Mouse (Mus musculus) testis, adult 2 months (tissue): ENCODE results near the gene Gm20388. TPM values are rescaled to one million over a fixed set of nuclear protein-coding genes. Genes with fewer than 3 reads are reported as not detected.
A peak's percentile ranks its signal among the peaks of the same experiment; 100 is the strongest.

Source experiments
- H3K27ac ChIP-seq: fragments of 200-500 bp; 2 replicates; pipeline ENCODE4 v1.5.1; 2012; ENCODE audit warnings: low read depth, low read length; ENCODE audit not compliant: control insufficient read depth, insufficient read depth
- H3K27me3 ChIP-seq: fragments of 200-500 bp; 2 replicates; pipeline ENCODE4 v1.6.1; 2012; ENCODE audit warnings: mild to moderate bottlenecking, low read length, moderate library complexity; ENCODE audit not compliant: control insufficient read depth, insufficient read depth
- H3K36me3 ChIP-seq: fragments of 200-500 bp; 2 replicates; pipeline ENCODE4 v1.6.1; 2012; ENCODE audit warnings: mild to moderate bottlenecking, low read length; ENCODE audit not compliant: control insufficient read depth, insufficient read depth
- H3K4me1 ChIP-seq: fragments of 200-500 bp; 2 replicates; pipeline ENCODE4 v1.6.1; 2012; ENCODE audit warnings: low read length; ENCODE audit not compliant: control insufficient read depth, insufficient read depth
- H3K4me3 ChIP-seq: fragments of 200-500 bp; 2 replicates; pipeline ENCODE4 v1.5.1; 2012; ENCODE audit warnings: low read depth, mild to moderate bottlenecking, low read length, moderate library complexity, mixed read lengths; ENCODE audit not compliant: control insufficient read depth
- CTCF ChIP-seq: fragments of 200-500 bp; IDR thresholded peaks from 2 replicates; pipeline ENCODE4 v1.5.1; 2012; ENCODE audit warnings: low read depth, mild to moderate bottlenecking, inconsistent platforms, low read length, moderate library complexity; ENCODE audit not compliant: control insufficient read depth, insufficient read depth, insufficient replicate concordance
- POLR2A ChIP-seq: fragments of 200-500 bp; IDR thresholded peaks from 2 replicates; pipeline ENCODE4 v1.6.1; 2012; ENCODE audit warnings: low read depth, mild to moderate bottlenecking, inconsistent platforms, low read length, moderate library complexity; ENCODE audit not compliant: control insufficient read depth
- polyA plus RNA-seq: library from polyadenylated mRNA; depleted of rRNA; stranded (reverse); fragments of >200 nt; gene quantifications from 2 replicates; pipeline ENCODE4 v1.2.3, GENCODE M21; 2012

Gm20388 gene
- polyA plus RNA-seq, 1 experiment: 5.6 TPM

DNA sequence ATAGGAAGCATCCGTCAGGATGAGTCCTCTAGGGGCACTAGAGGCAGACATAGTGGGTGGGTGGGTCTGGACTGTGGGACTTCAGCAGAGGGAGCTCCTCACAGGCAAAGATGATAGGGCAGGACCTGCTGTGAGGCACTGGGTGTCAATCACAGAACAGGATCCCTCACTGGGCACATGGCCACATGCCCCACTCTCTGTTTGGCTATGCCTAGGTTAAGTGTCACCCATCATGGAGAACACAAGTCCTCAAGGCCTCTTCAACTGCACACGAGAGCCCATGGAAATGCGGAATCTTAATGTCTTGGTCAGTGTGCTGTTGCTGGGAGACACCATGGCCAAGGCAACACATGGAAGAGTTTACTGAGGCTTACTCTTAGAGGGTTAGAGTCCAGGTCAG is 2617.3 kb downstream of the Gm20388 start:
- Histone ChIP-seq H3K4me1 (no peaks in the 10 kb centered on the region; the same call in 1 of the 2 replicates), H3K4me3 (peak overlapping the region; percentile 52), H3K27me3 (no peaks in the 10 kb centered on the region), H3K36me3 (no peaks in the 10 kb centered on the region), H3K27ac (no peak overlapping the region)
- no peak for TF ChIP-seq CTCF
- no peak for TF ChIP-seq POLR2A

DNA sequence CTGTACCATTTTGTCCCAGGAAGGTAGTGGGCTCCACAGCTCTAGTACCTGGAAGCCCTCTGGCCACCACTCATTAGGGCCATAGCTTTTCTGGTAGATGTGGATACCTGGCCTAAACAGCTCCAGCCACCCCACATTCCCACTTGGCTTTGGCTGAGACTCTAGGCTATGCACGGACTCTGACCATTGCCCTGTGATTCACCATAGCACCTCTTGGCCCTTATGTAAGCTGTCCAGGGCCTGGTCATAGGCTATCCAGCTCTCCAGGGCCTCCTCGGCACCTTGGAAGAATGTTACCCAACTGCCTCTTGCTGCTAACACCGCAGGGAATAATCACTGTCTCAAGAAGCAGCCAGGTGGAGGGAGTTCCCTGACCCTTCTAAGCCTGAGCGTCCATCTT is 2618.5 kb downstream of the Gm20388 start:
- TF ChIP-seq CTCF: no peak
- TF ChIP-seq POLR2A: no peak
- Histone ChIP-seq H3K36me3 (no peaks in the 10 kb centered on the region), H3K4me1 (no peaks in the 10 kb centered on the region; the same call in 1 of the 2 replicates)

DNA sequence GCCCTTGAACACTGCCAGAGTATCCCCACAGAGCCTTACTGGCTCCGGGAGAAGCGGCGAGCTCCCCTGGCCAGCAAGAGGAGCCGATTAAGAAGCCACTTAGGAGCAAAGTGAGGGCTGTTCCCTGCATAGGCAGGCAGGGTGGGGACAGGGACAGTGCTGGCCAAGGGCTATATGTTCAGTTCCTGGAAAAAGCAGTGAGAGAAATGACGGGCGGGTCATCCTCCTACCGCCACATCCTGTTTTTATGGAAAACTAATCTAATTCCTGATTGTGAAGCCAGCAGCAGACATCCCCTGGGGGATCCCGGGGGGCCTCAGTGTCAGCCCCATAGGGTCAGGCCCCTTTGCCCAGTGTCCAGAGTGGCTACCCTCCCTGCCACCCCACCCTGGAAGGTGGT is 2620.7 kb downstream of the Gm20388 start:
- TF ChIP-seq POLR2A: no peak
- no peak for TF ChIP-seq CTCF
- Histone ChIP-seq H3K27ac (no peak overlapping the region), H3K4me1 (no peaks in the 10 kb centered on the region; the same call in 1 of the 2 replicates), H3K36me3 (no peaks in the 10 kb centered on the region), H3K27me3 (no peaks in the 10 kb centered on the region), H3K4me3 (no peak overlapping the region)

More for the DNA sequence above, 2618.5 kb downstream of the Gm20388 start:
- no peak overlapping the region for H3K27ac ChIP-seq
- no peak overlapping the region for H3K4me3 ChIP-seq
- no peaks in the 10 kb centered on the region for H3K27me3 ChIP-seq

DNA sequence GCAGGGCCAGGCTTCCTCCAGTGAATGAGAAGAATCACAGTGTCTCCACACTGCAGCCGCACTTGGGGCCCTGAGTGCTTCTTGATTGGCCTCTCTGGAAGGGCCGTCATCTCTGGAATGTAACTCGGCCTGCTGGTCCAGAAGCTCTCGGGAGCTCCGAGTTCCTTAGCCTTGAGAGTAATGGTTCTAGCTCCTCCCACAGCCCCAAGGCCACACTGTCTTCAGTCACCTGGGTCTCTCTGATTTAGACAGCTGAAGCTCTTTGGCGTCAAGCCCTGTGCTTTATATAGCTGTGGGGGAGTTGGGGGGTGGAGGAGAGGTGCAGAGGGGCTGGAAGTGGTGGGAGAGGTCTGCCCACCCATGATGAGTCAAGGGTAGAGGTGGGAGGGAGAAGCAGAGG is 2626.4 kb downstream of the Gm20388 start:
- Histone ChIP-seq H3K4me3 (no peak overlapping the region), H3K36me3 (no peaks in the 10 kb centered on the region), H3K27ac (peak overlapping the region; percentile 52), H3K4me1 (peaks cover 8% of the 10 kb centered on the region), H3K27me3 (no peaks in the 10 kb centered on the region)
- TF ChIP-seq POLR2A: no peak
- TF ChIP-seq CTCF: no peak

DNA sequence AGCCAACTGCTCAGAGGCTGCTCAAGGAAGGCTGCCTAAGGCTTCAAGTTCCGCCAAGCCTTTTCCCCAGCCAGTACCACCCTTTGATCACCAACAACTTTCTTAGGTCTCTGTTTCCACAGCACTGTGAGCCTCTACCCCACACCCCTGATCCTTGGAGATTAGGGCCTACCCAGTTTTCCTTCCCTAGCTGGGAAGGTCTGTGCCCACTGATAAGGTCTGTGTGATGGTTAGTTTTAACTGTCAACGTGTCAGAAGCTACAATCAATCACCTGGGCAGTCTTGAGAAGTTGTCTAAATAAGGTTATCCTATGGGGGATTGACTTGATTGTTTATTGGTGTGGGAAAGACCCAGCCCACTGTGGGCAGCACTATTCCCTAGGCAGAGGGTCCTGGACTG is 2627.2 kb downstream of the Gm20388 start:
- Histone ChIP-seq H3K4me1 (peaks cover 8% of the 10 kb centered on the region), H3K27me3 (no peaks in the 10 kb centered on the region), H3K4me3 (no peak overlapping the region), H3K36me3 (no peaks in the 10 kb centered on the region), H3K27ac (no peak overlapping the region)
- TF ChIP-seq CTCF (no peak), POLR2A (no peak)

DNA sequence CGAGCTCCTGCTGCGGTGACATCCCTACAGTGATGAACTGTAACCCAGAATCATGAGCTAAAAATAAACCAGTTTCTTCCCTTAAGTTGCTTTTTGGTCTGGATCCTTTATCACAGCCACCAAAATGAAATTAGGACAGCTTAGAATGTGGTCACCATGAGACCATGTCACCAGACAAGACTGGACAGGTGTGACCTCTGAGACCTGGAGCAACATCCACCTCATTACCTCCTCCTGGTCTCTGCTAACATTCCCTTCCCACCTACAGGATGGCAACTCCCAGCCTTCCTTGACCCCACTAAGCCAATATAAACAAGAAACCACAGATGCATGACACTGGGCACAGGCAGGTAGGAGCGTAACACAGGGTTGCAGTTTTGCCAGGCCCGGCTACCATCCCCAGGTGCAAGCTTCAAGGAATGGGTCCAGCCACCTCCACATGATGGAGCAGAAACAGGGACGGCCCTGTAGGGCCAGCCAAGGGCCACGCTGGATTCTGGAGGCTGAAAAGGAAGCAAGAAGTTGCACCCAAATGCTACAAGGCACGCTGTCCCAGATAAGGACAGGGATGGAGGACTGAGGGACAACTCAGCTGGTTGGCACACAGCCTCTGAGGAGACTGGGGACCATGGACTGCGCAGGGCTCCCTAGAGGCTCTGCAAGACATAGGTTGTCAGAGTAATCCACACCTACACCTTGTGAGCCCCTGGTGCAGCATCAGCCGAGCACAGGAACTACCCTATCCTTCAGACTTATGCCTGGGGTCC is 2627.9 kb downstream of the Gm20388 start:
- Histone ChIP-seq H3K36me3 (no peaks in the 10 kb centered on the region), H3K27ac (no peak overlapping the region), H3K4me1 (peaks cover 8% of the 10 kb centered on the region), H3K27me3 (no peaks in the 10 kb centered on the region), H3K4me3 (no peak overlapping the region)
- no peak for TF ChIP-seq POLR2A
- no peak for TF ChIP-seq CTCF

DNA sequence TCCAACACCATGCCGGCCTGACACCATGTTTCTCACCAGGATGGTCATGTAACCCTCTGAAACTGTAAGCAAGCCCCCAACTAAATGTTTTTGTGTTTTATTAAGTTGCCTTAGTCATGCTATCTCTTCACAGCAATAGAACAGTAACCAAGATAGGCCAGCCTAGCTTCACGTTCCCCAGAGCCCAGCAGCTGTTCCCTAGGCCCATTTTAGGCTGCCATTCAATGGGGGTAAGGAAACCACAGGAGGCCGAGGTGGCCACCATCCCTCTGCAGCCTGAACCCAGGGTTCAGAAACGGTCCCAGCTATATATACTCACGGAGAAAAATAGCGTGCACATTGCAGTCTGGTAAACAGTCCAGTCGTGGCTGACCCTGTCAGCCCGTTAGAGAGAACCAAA is 2633.5 kb downstream of the Gm20388 start:
- no peak for TF ChIP-seq CTCF
- no peaks in the 10 kb centered on the region for H3K27me3 ChIP-seq
- no peaks in the 10 kb centered on the region for H3K36me3 ChIP-seq
- H3K4me1 ChIP-seq: peaks cover 18% of the 10 kb centered on the region
- no peak overlapping the region for H3K27ac ChIP-seq
- H3K4me3 ChIP-seq: no peak overlapping the region
